ENCODE assay signal across 16 mouse cellular contexts in genomic region chrX:82901515-82901914, GRCm38 (mm10).
"Had no signal": no experiment of that assay in that cellular context is flagged by ENCODE, and none has a peak within 500 bp of the region (broad histone marks: within the 10 kb centered on the region; RNA-seq: fewer than 3 reads in every experiment).

No protein-coding gene starts in this region.

- H3K4me3 ChIP-seq: midbrain, embryonic 10.5 days; midbrain, embryonic 12.5 days; myocyte; neural tube, embryonic 13.5 days; neural tube, embryonic 15.5 days had no signal

- H3K9me3 ChIP-seq: midbrain, embryonic 10.5 days; midbrain, embryonic 12.5 days; neural tube, embryonic 13.5 days; neural tube, embryonic 15.5 days had no signal

- DNase-seq: lung, adult 18-20 months; lung, embryonic 14.5 days; lung, postnatal 10 days; lung, postnatal 4 days; midbrain, embryonic 14.5 days; retina, postnatal 1 day; right cerebral cortex, adult 18-20 months; right cerebral cortex, postnatal 25 days; thymus, adult 18-20 months; thymus, postnatal 14 days; thymus, postnatal 36 days had no signal

- H3K9ac ChIP-seq: lung, embryonic 14.5 days; midbrain, embryonic 12.5 days; neural tube, embryonic 13.5 days; neural tube, embryonic 15.5 days had no signal

- H3K27me3 ChIP-seq: midbrain, embryonic 12.5 days; neural tube, embryonic 13.5 days; neural tube, embryonic 15.5 days had no signal

- H3K4me1 ChIP-seq: midbrain, embryonic 10.5 days; midbrain, embryonic 12.5 days; neural tube, embryonic 13.5 days; neural tube, embryonic 15.5 days had no signal

- H3K27ac ChIP-seq: midbrain, embryonic 10.5 days; midbrain, embryonic 12.5 days; neural tube, embryonic 13.5 days; neural tube, embryonic 15.5 days had no signal

- H3K36me3 ChIP-seq: midbrain, embryonic 10.5 days; midbrain, embryonic 12.5 days; neural tube, embryonic 13.5 days; neural tube, embryonic 15.5 days had no signal
